Mouse (Mus musculus) mouse trophoblast stem cell (cell line): Measurements from ENCODE around the gene Eml3.
"Not testable (repeated sequence)": the region's sequence is repeated elsewhere in the genome, so short reads cannot be mapped to it uniquely, and the experiment has no call there.

Source experiments
- in situ Hi-C, 2 experiments: fragments of 300-500 bp; cut with MseI, MboI; formaldehyde crosslinking; loops; 2 replicates in 1 of 2; 3 replicates in 1 of 2; pipeline ENCODE4 v1.15.1; 2025

Eml3 gene

GRCm38 (mm10) chr19:8952241-8952640 is 22.9 kb downstream of the Eml3 start:
- in situ Hi-C loops = no loop called here

GRCm38 (mm10) chr19:8953135-8954039 is 24.0 kb downstream of the Eml3 start, which contains the start of gene Tut1:
Tut1 (plus strand) TSS chr19:8953847.
- in situ Hi-C loops = no loop called here

- in situ Hi-C loops = no loop called here
Measured at GRCm38 (mm10) chr19:8954171-8954570, 24.8 kb downstream of the Eml3 start.

DNA sequence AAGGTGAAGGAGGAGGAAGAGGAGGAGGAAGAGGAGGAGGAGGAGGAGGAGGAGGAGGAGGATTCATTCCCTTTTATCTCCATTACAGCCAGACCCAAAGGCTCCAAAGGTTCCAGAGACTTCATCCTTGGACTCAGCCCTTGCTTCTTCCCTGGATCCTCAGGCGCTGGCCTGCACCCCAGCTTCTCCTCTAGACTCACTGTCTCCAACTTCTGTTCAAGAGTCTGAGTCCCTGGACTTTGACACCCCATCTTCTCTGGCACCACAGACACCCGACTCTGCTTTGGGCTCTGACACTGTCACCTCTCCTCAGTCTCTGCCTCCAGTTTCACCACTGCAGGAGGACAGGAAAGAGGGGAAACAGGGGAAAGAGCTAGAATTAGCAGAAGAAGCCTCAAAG is 32.9 kb downstream of the Eml3 start:
- in situ Hi-C loops = no loop called here

DNA sequence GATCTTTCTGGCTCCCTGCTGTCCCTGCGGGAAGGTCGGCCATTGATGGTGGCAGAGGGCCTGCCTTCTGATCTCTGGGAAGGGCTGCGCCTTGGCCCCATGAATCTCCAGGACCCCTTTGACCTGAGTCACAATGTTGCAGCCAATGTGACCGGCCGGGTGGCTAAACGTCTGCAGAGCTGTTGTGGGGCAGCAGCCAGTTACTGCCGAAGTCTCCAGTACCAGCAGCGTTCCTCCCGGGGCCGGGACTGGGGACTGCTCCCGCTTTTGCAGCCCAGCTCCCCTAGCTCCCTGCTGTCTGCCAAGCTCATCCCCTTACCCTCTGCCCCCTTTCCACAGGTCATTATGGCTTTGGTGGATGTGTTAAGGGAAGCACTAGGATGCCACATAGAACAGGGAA is 35.7 kb downstream of the Eml3 start:
- in situ Hi-C loops = no loop called here

- in situ Hi-C loops = no loop called here
Measured at GRCm38 (mm10) chr19:8965771-8966170, 36.4 kb downstream of the Eml3 start.

DNA sequence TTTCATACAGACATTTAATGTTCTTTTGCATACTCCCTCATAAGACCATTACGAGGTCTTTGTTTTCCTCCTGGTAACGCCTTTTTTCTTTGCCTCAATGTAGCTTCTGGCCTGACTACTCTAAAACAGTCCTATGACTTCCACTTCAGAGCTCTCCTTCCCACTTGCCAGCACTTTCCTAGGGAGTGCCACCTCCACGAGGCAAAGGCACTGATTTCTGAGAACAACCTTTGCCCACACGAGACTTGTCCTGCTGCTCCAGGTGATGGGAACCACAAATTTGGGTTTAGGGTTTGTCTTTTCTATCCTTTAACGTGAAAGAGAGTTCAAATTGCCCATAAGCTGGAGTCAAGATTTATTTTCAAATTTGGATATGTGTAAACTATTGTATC is 36.8 kb downstream of the Eml3 start:
- in situ Hi-C loops = no loop called here

DNA sequence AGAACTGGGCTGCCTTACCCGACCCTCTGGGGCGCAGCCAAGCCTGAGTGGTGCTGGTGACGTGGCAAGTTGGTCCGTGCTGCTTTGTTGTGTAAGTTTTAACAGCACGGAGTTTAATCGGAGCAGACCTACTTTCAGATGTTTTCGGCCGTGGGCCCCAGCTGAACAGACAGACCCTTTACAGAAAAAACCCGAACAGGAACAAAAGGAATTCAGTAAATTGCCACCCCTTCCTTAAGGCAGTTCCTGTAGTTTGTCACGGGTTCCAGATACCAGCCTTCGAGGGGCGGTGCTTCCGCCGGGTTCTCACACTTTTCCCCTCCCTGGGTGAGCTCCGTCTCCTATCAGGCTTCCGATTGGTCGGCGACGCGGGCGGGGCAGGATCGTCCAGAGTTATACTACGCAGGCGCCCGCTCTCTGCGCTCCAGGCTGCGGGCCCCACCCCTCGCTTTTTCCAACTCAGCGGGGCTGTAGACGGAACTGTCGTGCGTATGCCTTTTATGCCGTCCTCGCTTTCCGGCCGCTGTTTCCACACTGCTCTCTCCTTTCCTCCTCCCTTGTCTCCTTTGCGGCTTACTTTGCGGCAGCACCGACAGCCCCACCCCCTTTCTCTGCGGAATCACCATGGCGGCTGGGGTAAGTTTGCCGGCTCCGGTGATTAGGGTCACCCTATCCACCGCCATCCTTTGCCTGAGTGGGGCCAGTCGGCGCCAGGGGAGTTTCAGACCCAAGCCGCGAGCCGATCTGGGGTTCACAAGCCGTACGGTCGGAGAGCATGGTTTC is 37.4 kb downstream of the Eml3 start, which contains the start of gene Eef1g:
TSS of gene Eef1g (plus strand) at position 452 of the 783 bp plus-strand sequence.
- in situ Hi-C loops = no loop called here

DNA sequence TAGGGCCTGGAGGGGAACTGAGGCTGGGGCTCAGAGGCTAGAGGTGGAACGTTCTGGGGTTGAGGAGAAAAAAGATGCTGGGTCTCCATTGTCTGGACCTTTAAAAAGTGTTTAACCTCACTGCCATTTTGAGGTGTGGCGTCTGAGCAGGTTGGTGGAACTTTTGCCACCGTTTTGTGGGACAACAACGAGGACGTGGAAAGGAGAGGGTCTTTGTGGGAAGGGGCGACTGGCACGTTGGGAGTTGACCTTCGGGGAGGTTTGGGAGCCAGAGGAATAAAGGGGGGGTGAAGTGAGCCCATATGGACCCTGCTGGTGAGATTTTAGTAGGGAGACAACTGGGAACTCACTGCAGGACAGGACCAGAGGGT is 38.0 kb downstream of the Eml3 start:
- in situ Hi-C loops = no loop called here

DNA sequence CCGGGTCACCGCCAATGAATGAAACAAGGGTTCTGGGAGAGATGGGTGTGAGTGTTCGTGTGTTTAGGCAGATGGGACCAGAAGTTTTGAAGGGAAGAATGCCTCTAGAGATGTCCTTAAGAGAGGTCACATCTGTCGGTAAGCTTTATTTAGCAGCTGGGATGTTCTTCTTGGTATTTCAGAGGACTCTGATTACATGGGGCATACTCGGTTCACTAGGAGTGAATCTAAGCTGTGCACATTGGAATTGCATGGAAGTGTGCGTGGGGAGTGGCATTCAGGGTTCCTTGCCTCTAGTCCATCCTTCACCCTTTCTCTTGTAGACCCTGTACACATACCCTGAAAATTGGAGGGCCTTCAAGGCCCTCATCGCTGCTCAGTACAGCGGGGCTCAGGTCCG is 38.5 kb downstream of the Eml3 start:
- in situ Hi-C loops = no loop called here

- in situ Hi-C loops = not testable (repeated sequence)
Measured at GRCm38 (mm10) chr19:8972491-8972890, 43.1 kb downstream of the Eml3 start.

DNA sequence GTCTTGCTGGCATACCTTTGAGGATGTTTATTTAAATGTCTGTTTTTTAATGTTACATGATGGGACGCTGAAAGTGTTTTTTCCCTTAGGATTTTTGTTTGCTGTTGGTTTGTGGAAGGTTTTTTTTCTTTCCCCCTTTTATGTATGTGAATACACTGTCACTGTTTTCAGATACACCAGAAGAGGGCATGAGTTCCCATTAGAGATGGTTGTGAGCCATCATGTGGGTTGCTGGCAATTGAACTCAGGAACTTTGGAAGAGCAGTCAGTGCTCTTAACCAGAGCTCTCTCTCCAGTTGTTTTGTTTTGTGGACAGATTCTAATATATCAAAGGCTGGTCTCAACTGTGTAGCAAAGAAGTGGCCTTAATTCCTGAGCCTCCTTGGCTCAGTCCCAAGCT is 45.3 kb downstream of the Eml3 start:
- in situ Hi-C loops = no loop called here

DNA sequence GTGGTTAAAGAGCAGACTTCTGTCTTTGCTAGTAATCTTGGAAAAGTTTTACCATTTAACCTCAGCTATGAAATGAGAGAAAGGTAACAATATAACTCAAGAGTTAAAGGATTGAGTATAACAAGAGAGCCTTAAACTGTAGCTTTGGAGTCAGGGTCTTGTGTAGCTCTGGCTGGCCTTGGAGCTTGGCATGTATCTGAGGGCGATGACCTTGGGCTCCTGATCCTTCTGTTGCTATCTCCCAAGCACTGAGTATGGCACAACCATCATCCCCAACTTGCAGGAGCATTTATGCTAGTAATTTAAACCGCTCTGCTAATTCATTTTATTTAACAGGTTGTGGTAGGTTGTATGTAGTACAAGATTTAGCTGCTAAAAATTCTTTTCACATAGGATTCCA is 46.1 kb downstream of the Eml3 start:
- in situ Hi-C loops = no loop called here

- in situ Hi-C loops = no loop called here
Measured at GRCm38 (mm10) chr19:8976535-8976934, 47.2 kb downstream of the Eml3 start.

DNA sequence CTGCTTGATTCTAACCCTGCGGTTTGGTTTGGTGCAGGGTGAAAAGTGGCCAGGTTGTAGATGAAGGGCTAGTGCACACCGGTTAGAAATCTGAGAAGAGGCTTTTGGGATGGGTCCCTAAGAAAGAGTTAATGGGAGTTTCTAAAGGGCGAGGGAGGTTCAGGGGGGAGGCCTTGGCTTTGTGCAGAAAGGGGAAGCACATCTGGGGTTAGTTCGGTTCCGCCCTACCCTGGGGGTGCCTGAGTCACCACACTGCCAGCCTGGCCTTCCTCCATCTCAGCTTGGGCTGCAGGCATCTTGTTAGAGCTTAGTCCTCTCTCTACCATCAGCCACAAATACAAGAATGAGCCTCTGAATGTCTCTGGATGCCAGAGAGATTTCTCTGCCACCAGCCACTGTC is 51.4 kb downstream of the Eml3 start:
- in situ Hi-C loops = no loop called here

DNA sequence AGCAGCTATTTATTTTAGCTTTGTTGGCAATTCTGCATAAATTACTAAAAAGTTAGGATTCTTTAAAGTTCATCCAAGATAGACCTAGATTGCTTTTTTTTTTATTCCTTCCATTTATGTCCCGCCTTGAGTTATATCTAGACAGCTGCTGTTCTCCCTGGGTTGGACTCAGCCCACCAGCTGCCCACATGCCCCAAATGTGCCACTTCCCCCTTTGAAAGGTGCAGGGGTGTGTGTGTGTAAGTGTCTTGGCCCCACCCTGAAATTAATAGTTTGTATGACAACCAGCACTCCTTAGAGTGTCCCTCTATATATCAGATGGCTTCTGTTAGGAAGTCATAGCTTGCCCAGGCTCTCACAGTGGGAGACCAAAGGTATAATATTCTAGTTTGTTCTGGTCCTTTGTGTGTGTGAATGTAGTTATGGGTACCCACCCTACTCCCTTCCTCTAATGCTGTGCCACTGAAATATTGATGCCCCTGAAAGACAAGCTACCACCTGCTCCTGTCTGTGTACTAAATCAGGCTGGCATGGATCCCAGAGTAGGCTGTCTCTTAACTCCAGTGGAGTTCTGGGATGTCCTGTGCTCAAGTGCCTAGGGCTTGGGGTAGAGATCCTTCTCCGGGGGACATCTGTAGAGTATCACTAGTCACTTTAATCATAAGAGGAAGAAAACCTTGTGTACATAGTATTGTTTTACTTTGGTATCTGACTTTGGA is 52.3 kb downstream of the Eml3 start:
- in situ Hi-C loops = no loop called here

DNA sequence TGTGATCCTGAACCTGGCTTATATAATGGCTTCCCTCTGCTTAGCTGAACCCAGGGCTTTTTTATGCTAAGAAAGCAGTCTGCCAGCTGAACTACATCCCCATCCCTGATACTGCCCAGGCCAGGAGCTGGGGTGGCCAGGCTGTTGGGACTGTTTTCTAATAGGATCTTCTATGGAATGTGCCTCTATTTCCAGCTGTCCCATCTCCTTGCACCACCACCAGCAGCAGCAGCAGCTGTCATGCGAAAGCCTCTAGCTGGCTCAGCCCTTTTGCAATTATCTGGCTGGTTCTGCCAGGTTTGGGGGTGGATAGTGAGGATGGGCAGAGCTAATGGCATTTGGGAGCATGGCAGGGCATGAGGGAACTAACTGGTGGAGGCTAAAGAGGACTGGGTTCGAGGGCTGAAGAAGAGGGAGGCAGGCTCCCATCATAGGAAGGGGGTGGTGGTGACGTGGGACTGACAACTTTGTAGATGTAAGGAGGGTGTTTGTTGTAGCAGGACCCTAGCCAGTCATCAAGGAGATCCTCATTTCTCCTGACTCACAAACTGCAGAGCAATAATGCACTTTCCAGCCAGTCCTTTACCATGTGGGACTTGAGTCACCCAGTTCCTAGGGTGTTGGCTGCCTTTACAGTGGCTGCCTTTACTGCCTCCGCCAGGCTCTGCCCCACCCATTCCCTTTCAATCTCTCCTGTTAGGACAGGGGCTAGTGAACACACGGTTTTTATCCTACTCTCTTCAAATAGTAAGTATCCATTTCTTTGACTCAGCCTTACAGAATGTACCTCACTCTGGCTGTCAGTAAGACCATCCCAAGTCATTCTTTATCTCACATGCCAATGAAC is 53.2 kb downstream of the Eml3 start:
- in situ Hi-C loops = no loop called here

- in situ Hi-C loops = no loop called here
Measured at GRCm38 (mm10) chr19:8983150-8983650, 53.8 kb downstream of the Eml3 start.

DNA sequence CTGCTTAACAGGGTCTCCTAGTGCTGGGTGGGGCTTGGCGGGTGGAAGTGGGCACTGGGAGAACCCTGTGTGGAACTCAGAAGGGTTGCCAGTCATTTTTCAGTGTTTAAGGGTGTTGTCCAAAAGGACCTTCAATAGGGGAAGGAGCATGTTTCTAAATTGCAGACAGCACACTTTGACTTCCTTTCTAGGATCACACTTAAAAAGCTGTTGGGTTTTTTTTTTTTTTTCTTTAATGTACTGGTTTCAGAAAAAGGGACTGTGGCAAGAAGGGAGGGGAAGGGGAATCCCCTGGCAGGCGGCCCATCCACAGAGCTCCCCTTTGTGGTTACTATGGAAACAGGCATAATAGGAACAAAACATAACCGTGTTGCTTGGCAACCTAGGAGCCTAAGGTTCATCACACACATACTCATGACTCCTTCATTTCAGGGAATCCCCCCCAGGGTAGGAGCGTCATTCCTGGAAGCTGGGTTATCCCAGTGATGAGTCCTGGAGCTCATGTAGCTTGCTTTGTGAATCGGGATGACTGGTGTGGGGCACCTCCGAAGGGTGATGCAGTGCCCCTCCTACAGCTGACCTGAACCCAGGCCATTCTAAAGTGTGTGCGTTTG is 55.0 kb downstream of the Eml3 start:
- in situ Hi-C loops = no loop called here

- in situ Hi-C loops = no loop called here
Measured at GRCm38 (mm10) chr19:8985891-8986290, 56.5 kb downstream of the Eml3 start.

GRCm38 (mm10) chr19:8987816-8988215 is 58.5 kb downstream of the Eml3 start:
- in situ Hi-C loops = no loop called here
